Mouse (Mus musculus): ENCODE measurements at regions not wholly inside any gene's neighbourhood (a gene's known extent, or its start where the extent isn't known, plus 50 kb on each side); places are given as distances from the start of the nearest gene placed in this dataset.

- WGBS (ENCODE audit: insufficient replicate concordance), result 72% methylated on average over 3 of the region's 3 CpGs
- Histone ChIP-seq H3K9ac (no peak overlapping the region), H3K27me3 (replicated peaks) (no peaks in the 10 kb centered on the region), H3K36me3 (no peaks in the 10 kb centered on the region), H3K27ac (no peak overlapping the region), H3K9me3 (replicated peaks) (no peaks in the 10 kb centered on the region), H3K4me3 (no peak overlapping the region), H3K4me1 (peaks cover 13% of the 10 kb centered on the region), H3K4me2 (no peak overlapping the region)
- ATAC-seq, result no peak
These were observed 224.2 kb downstream of the Cog6 start for GRCm38 (mm10) chr3:52792801-52793200.

GRCm38 (mm10) chr3:52792121-52792520 lies 224.9 kb downstream of the Cog6 start:
- ATAC-seq, result no peak
- no peaks in the 10 kb centered on the region for H3K27me3 ChIP-seq (replicated peaks)
- H3K4me3 ChIP-seq, result no peak overlapping the region
- H3K36me3 ChIP-seq, result no peaks in the 10 kb centered on the region
- H3K27ac ChIP-seq, result no peak overlapping the region
- peaks cover 15% of the 10 kb centered on the region for H3K4me1 ChIP-seq
- H3K4me2 ChIP-seq, result no peak overlapping the region
- H3K9me3 ChIP-seq (replicated peaks), result no peaks in the 10 kb centered on the region
- 39% methylated on average over 5 of the region's 5 CpGs for WGBS (ENCODE audit: insufficient replicate concordance)
- H3K9ac ChIP-seq, result no peak overlapping the region

GRCm38 (mm10) chr3:52790942-52791341 lies 226.1 kb downstream of the Cog6 start:
- no peaks in the 10 kb centered on the region for H3K27me3 ChIP-seq (replicated peaks)
- WGBS (ENCODE audit: insufficient replicate concordance), result 72% methylated on average over 2 of the region's 2 CpGs
- H3K4me1 ChIP-seq, result peaks cover 15% of the 10 kb centered on the region
- no peak overlapping the region for H3K27ac ChIP-seq
- no peaks in the 10 kb centered on the region for H3K36me3 ChIP-seq
- no peak overlapping the region for H3K4me3 ChIP-seq
- no peak for ATAC-seq
- no peak overlapping the region for H3K4me2 ChIP-seq
- no peak overlapping the region for H3K9ac ChIP-seq
- H3K9me3 ChIP-seq (replicated peaks), result no peaks in the 10 kb centered on the region

GRCm38 (mm10) chr3:52787964-52788760 lies 228.9 kb downstream of the Cog6 start:
- Histone ChIP-seq H3K27ac (no peak overlapping the region), H3K36me3 (no peaks in the 10 kb centered on the region), H3K9ac (no peak overlapping the region), H3K9me3 (replicated peaks) (no peaks in the 10 kb centered on the region), H3K27me3 (replicated peaks) (no peaks in the 10 kb centered on the region), H3K4me1 (peaks cover 15% of the 10 kb centered on the region), H3K4me2 (no peak overlapping the region), H3K4me3 (no peak overlapping the region)
- 50% methylated on average over 10 of the region's 10 CpGs for WGBS (ENCODE audit: insufficient replicate concordance)
- ATAC-seq, result 0 out of 2 replicates have a peak, but pooled peaks have one; percentile 51

GRCm38 (mm10) chr3:52785595-52785994 lies 231.4 kb downstream of the Cog6 start:
- no peaks in the 10 kb centered on the region for H3K36me3 ChIP-seq
- no peak overlapping the region for H3K27ac ChIP-seq
- H3K4me1 ChIP-seq, result peaks cover 15% of the 10 kb centered on the region
- H3K9ac ChIP-seq, result no peak overlapping the region
- no peak overlapping the region for H3K4me3 ChIP-seq
- no peak; the same call in 1 of the 2 replicates for ATAC-seq
- H3K4me2 ChIP-seq, result no peak overlapping the region
- no peaks in the 10 kb centered on the region for H3K9me3 ChIP-seq (replicated peaks)
- WGBS (ENCODE audit: insufficient replicate concordance), result 23% methylated on average over 1 of the region's 1 CpGs
- no peaks in the 10 kb centered on the region for H3K27me3 ChIP-seq (replicated peaks)

GRCm38 (mm10) chr3:52784476-52784875 lies 232.6 kb downstream of the Cog6 start:
- H3K27ac ChIP-seq, result no peak overlapping the region
- no peak overlapping the region for H3K4me3 ChIP-seq
- no peaks in the 10 kb centered on the region for H3K27me3 ChIP-seq (replicated peaks)
- H3K9me3 ChIP-seq (replicated peaks), result no peaks in the 10 kb centered on the region
- H3K4me2 ChIP-seq, result no peak overlapping the region
- no peaks in the 10 kb centered on the region for H3K36me3 ChIP-seq
- WGBS (ENCODE audit: insufficient replicate concordance), result 66% methylated on average over 7 of the region's 7 CpGs
- H3K4me1 ChIP-seq, result peaks cover 15% of the 10 kb centered on the region
- ATAC-seq, result no peak
- H3K9ac ChIP-seq, result no peak overlapping the region

- H3K27me3 ChIP-seq (replicated peaks), result no peaks in the 10 kb centered on the region
- H3K9me3 ChIP-seq (replicated peaks), result no peaks in the 10 kb centered on the region
- no peak overlapping the region for H3K4me3 ChIP-seq
- ATAC-seq, result no peak
- peaks cover 4% of the 10 kb centered on the region; the same call in 1 of the 2 replicates for H3K4me1 ChIP-seq
- H3K4me2 ChIP-seq, result no peak overlapping the region
- 75% methylated on average over 5 of the region's 5 CpGs for WGBS (ENCODE audit: insufficient replicate concordance)
- no peak overlapping the region for H3K9ac ChIP-seq
- no peaks in the 10 kb centered on the region for H3K36me3 ChIP-seq
- H3K27ac ChIP-seq, result no peak overlapping the region
These were observed 234.5 kb downstream of the Cog6 start for GRCm38 (mm10) chr3:52782576-52782975.

- no peak for ATAC-seq
- H3K27me3 ChIP-seq (replicated peaks), result no peaks in the 10 kb centered on the region
- whole genome bisulfite sequencing (ENCODE audit: insufficient replicate concordance), result 70% methylated on average over 3 of the region's 3 CpGs
- H3K27ac ChIP-seq, result no peak overlapping the region
- no peaks in the 10 kb centered on the region; the same call in 1 of the 2 replicates for H3K4me1 ChIP-seq
- no peaks in the 10 kb centered on the region for H3K9me3 ChIP-seq (replicated peaks)
- H3K36me3 ChIP-seq, result no peaks in the 10 kb centered on the region
- H3K4me3 ChIP-seq, result no peak overlapping the region
- H3K9ac ChIP-seq, result no peak overlapping the region
- H3K4me2 ChIP-seq, result no peak overlapping the region
These were observed 235.5 kb downstream of the Cog6 start for GRCm38 (mm10) chr3:52781521-52781920.

- WGBS (ENCODE audit: insufficient replicate concordance), result 74% methylated on average over 8 of the region's 8 CpGs
These were observed 236.7 kb downstream of the Cog6 start for GRCm38 (mm10) chr3:52780356-52780755.

GRCm38 (mm10) chr3:52775875-52776274 lies 241.2 kb downstream of the Cog6 start:
- H3K27ac ChIP-seq, result no peak overlapping the region
- 57% methylated on average over 4 of the region's 4 CpGs for WGBS (ENCODE audit: insufficient replicate concordance)
- no peaks in the 10 kb centered on the region for H3K4me1 ChIP-seq
- no peaks in the 10 kb centered on the region for H3K9me3 ChIP-seq (replicated peaks)
- no peak overlapping the region for H3K4me2 ChIP-seq
- no peaks in the 10 kb centered on the region for H3K27me3 ChIP-seq (replicated peaks)
- H3K9ac ChIP-seq, result no peak overlapping the region
- H3K4me3 ChIP-seq, result no peak overlapping the region
- ATAC-seq, result no peak
- H3K36me3 ChIP-seq, result no peaks in the 10 kb centered on the region

More at GRCm38 (mm10) chr3:52780356-52780755, 236.7 kb downstream of the Cog6 start:
- Histone ChIP-seq H3K4me1 (no peaks in the 10 kb centered on the region), H3K4me3 (no peak overlapping the region), H3K27me3 (replicated peaks) (no peaks in the 10 kb centered on the region), H3K9me3 (replicated peaks) (no peaks in the 10 kb centered on the region), H3K4me2 (no peak overlapping the region), H3K9ac (no peak overlapping the region), H3K36me3 (no peaks in the 10 kb centered on the region), H3K27ac (no peak overlapping the region)
- no peak for ATAC-seq

- Histone ChIP-seq H3K4me3 (no peak overlapping the region), H3K36me3 (no peaks in the 10 kb centered on the region), H3K4me1 (no peaks in the 10 kb centered on the region), H3K9ac (no peak overlapping the region), H3K27me3 (replicated peaks) (no peaks in the 10 kb centered on the region), H3K27ac (no peak overlapping the region), H3K9me3 (replicated peaks) (no peaks in the 10 kb centered on the region), H3K4me2 (no peak overlapping the region)
- ATAC-seq, result no peak
- WGBS (ENCODE audit: insufficient replicate concordance), result 65% methylated on average over 7 of the region's 7 CpGs
These were observed 241.9 kb downstream of the Cog6 start for GRCm38 (mm10) chr3:52775156-52775555.

- Histone ChIP-seq H3K27ac (no peak overlapping the region), H3K4me3 (no peak overlapping the region), H3K4me2 (no peak overlapping the region), H3K36me3 (no peaks in the 10 kb centered on the region), H3K27me3 (replicated peaks) (no peaks in the 10 kb centered on the region), H3K9ac (no peak overlapping the region), H3K9me3 (replicated peaks) (no peaks in the 10 kb centered on the region), H3K4me1 (no peaks in the 10 kb centered on the region)
- ATAC-seq, result no peak
- WGBS (ENCODE audit: insufficient replicate concordance), result 81% methylated on average over 6 of the region's 6 CpGs
These were observed 242.3 kb downstream of the Cog6 start for GRCm38 (mm10) chr3:52774734-52775133.

GRCm38 (mm10) chr3:52767276-52767675 lies 249.8 kb downstream of the Cog6 start:
- 38% methylated on average over 10 of the region's 10 CpGs for WGBS (ENCODE audit: insufficient replicate concordance)
- no peaks in the 10 kb centered on the region for H3K27me3 ChIP-seq (replicated peaks)
- ATAC-seq, result no peak
- H3K9ac ChIP-seq, result no peak overlapping the region
- no peak overlapping the region for H3K4me3 ChIP-seq
- H3K27ac ChIP-seq, result no peak overlapping the region
- no peaks in the 10 kb centered on the region for H3K36me3 ChIP-seq
- H3K4me2 ChIP-seq, result no peak overlapping the region
- H3K9me3 ChIP-seq (replicated peaks), result no peaks in the 10 kb centered on the region
- no peaks in the 10 kb centered on the region for H3K4me1 ChIP-seq

Data from liver, embryonic 12.5 days (tissue).